Mouse (Mus musculus): ENCODE data around the gene Tbc1d21.

DNA sequence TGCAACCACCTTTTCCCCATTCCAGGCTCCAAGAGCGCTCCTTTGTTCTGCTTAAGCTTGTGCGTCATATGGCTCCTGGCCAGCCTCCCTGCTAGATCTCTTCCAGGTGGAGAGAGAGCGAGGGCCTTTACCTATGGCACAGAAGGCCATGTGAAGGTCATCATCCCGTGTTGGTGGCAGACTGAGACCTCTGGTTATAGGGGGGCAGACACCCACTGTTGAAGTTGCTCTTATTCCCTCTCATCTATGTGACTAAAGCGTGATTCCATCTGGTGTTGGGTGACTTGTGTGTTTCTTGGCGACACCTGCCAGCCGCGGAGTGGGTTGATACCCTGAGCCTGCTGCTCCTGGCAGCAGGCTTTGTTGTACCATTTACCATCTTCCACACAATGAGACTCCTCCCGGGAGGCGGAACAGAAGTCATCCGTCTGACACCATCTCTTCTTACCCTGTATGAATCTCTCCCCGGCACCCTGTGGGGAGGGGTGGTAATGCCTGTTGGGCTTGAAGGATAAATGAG, 3.7 kb upstream of the Tbc1d21 start:
- TF ChIP-seq POLR2A (IDR thresholded peaks at IDR 0.05; ENCODE audit: insufficient read depth, low read depth, low read length) (no peak), CTCF (IDR thresholded peaks at IDR 0.05; ENCODE audit: insufficient read depth, low read depth, low read length) (no peak)
